Mouse (Mus musculus): ENCODE measurements around the gene Gm20388. TPM values are rescaled to one million over a fixed set of nuclear protein-coding genes. Genes with fewer than 3 reads are reported as not detected.

Gm20388 gene
- polyA plus RNA-seq, 1 experiment: 18.7 TPM

DNA sequence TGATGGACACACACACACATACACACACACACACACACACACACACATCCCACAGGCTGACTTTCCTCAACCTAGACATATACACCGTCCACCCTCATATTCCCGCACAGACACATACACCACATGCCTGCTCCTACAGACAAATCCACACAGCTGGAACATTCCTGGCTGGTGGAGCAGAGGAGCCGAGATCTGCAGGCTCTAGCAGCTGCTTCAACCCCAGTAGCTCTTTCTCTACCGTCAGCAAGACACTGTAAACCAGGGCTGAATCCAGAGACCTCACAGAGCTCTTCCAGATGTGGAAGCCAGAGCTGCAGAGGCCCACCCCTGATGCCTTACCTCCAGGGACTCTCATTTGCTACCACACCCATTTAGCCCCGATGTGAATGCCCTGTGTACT, 2451.6 kb downstream of the Gm20388 start:
- H3K4me3 ChIP-seq (replicated peaks; ENCODE audit: insufficient read depth, low read depth, low read length): no peak overlapping the region
- no peak overlapping the region for H3K27ac ChIP-seq (ENCODE audit: insufficient read depth, low read length)
- H3K27me3 ChIP-seq (ENCODE audit: control insufficient read depth, insufficient read depth, low read length): no peaks in the 10 kb centered on the region
- no peak for DNase-seq
- WGBS: 51% methylated on average over 5 of the region's 5 CpGs
- no peaks in the 10 kb centered on the region for H3K4me1 ChIP-seq (ENCODE audit: control insufficient read depth, insufficient read depth, low read length)
- TF ChIP-seq POLR2A (IDR thresholded peaks at IDR 0.05; ENCODE audit: borderline replicate concordance, insufficient read depth, low read length) (no peak), CTCF (IDR thresholded peaks at IDR 0.05; ENCODE audit: borderline replicate concordance, insufficient read depth, low read depth, low read length) (no peak)

DNA sequence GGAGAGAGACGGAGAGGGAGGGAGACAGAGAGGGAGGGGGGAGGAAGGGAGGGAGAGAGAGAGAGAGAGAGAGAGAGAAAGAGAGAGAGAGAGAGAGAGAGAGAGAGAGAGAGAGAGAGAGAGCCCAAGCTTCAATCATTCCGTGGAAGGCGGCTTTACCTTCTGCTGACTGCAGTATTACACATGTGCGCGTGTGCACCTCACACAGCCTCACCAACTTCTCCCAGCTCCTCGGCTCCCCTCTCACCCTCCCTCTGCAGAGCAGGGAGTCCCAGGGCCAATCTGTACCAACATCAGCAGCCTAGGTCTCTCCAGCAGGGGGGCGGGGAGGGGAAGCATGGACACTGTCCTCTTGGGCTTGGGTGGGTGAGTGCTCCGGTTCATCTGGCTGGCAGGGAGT, 2452.3 kb downstream of the Gm20388 start:
- TF ChIP-seq POLR2A (IDR thresholded peaks at IDR 0.05; ENCODE audit: borderline replicate concordance, insufficient read depth, low read length) (no peak), CTCF (IDR thresholded peaks at IDR 0.05; ENCODE audit: borderline replicate concordance, insufficient read depth, low read depth, low read length) (no peak)
- 45% methylated on average over 8 of the region's 8 CpGs for WGBS
- DNase-seq: no peak
- H3K4me1 ChIP-seq (ENCODE audit: control insufficient read depth, insufficient read depth, low read length): no peaks in the 10 kb centered on the region
- no peaks in the 10 kb centered on the region for H3K27me3 ChIP-seq (ENCODE audit: control insufficient read depth, insufficient read depth, low read length)
- no peak overlapping the region for H3K4me3 ChIP-seq (replicated peaks; ENCODE audit: insufficient read depth, low read depth, low read length)
- no peak overlapping the region for H3K27ac ChIP-seq (ENCODE audit: insufficient read depth, low read length)

DNA sequence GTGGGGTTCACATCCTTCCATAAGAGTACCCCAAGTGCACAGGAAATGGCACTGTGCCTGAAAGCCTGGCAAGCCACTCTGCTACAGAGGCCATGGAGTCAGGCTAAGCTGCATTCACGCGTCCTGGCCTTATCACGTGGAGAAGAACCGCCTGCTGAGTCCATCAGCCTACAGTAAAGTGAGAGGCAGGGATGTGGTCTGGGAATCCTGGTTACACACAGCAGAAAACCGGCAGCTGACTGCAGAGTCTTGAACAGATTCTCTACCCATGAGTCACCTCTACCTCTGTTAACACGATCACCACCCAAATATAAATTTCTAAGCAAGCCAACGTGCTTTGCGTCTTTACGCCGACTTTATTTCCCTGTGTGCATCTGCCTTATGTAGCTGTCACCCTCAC, 2457.9 kb downstream of the Gm20388 start:
- Histone ChIP-seq H3K27me3 (ENCODE audit: control insufficient read depth, insufficient read depth, low read length) (no peaks in the 10 kb centered on the region), H3K27ac (ENCODE audit: insufficient read depth, low read length) (no peak overlapping the region), H3K4me1 (ENCODE audit: control insufficient read depth, insufficient read depth, low read length) (no peaks in the 10 kb centered on the region), H3K4me3 (replicated peaks; ENCODE audit: insufficient read depth, low read depth, low read length) (no peak overlapping the region)
- no peak for DNase-seq
- no peak for TF ChIP-seq POLR2A (IDR thresholded peaks at IDR 0.05; ENCODE audit: borderline replicate concordance, insufficient read depth, low read length)
- TF ChIP-seq CTCF (IDR thresholded peaks at IDR 0.05; ENCODE audit: borderline replicate concordance, insufficient read depth, low read depth, low read length): no peak
- WGBS: 69% methylated on average over 10 of the region's 10 CpGs

DNA sequence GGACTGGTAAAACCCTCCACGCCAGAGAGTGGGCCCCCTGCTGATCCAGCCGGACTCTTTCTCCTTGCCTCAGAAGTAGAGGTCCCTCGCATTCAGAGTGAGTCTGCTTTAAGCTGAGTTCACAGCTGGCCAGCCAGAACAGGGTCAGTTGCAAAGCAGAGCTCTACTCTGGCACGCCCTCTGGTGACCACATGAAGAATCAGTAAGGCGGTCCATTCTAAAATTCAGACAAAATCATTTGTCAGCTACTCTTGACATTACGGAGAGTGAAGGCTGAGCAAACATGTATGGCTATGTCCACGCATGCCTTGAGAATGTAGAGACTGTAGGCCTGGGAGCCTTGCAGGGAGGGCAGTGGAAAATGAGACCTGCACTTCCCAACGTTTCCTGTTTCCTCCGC, 2459.0 kb downstream of the Gm20388 start:
- Histone ChIP-seq H3K4me3 (replicated peaks; ENCODE audit: insufficient read depth, low read depth, low read length) (no peak overlapping the region), H3K27me3 (ENCODE audit: control insufficient read depth, insufficient read depth, low read length) (no peaks in the 10 kb centered on the region), H3K4me1 (ENCODE audit: control insufficient read depth, insufficient read depth, low read length) (no peaks in the 10 kb centered on the region), H3K27ac (ENCODE audit: insufficient read depth, low read length) (no peak overlapping the region)
- TF ChIP-seq CTCF (IDR thresholded peaks at IDR 0.05; ENCODE audit: borderline replicate concordance, insufficient read depth, low read depth, low read length) (peak; percentile 80), POLR2A (IDR thresholded peaks at IDR 0.05; ENCODE audit: borderline replicate concordance, insufficient read depth, low read length) (no peak)
- WGBS: 13% methylated on average over 9 of the region's 9 CpGs
- DNase-seq: peak; percentile 45 to 63

DNA sequence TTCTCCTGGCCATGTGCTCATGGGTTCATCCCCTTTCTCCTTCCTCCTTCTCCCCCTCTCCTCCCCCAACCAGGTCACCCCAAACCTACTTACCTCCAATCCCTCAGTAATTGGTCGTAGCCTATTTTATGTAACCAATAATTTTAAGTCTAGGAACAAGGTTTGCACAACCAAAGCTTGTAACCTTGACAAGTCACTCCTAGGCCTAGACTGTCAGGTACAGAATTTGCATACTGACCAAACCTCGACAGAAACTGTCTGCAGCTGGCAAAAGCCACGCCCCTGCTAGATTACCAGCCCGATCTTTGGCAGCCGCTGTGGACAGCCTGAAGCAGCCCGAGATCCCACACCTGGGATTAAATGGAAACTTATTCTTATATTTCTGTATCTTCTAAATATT, 2461.1 kb downstream of the Gm20388 start:
- DNase-seq: no peak
- H3K4me1 ChIP-seq (ENCODE audit: control insufficient read depth, insufficient read depth, low read length): no peaks in the 10 kb centered on the region
- H3K27ac ChIP-seq (ENCODE audit: insufficient read depth, low read length): no peak overlapping the region
- H3K4me3 ChIP-seq (replicated peaks; ENCODE audit: insufficient read depth, low read depth, low read length): no peak overlapping the region
- WGBS: 68% methylated on average over 6 of the region's 6 CpGs
- no peaks in the 10 kb centered on the region for H3K27me3 ChIP-seq (ENCODE audit: control insufficient read depth, insufficient read depth, low read length)
- TF ChIP-seq POLR2A (IDR thresholded peaks at IDR 0.05; ENCODE audit: borderline replicate concordance, insufficient read depth, low read length) (no peak), CTCF (IDR thresholded peaks at IDR 0.05; ENCODE audit: borderline replicate concordance, insufficient read depth, low read depth, low read length) (no peak)

DNA sequence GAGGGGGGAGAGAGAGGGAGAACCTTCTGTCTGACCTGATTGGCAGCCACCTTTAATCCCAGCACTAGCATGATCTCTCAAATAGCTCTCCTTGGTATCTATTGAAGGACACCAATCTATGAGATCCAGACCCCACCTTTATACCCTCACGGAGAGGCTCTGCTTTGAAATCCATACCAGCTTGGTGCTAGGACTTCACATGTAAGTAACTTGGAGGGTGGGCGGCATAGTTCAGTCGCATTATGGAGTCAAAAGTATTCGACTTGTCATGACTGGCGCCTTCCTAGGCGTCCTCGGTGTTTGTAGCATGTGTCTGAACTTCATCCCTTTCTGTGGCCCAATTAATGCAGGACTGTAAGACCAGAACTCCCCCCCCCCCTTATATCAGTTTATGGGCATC, 2464.7 kb downstream of the Gm20388 start:
- Histone ChIP-seq H3K4me1 (ENCODE audit: control insufficient read depth, insufficient read depth, low read length) (no peaks in the 10 kb centered on the region; the same call in 1 of the 2 replicates), H3K4me3 (replicated peaks; ENCODE audit: insufficient read depth, low read depth, low read length) (no peak overlapping the region), H3K27me3 (ENCODE audit: control insufficient read depth, insufficient read depth, low read length) (no peaks in the 10 kb centered on the region), H3K27ac (ENCODE audit: insufficient read depth, low read length) (no peak overlapping the region)
- no peak for DNase-seq
- 96% methylated on average over 7 of the region's 7 CpGs for WGBS
- no peak for TF ChIP-seq POLR2A (IDR thresholded peaks at IDR 0.05; ENCODE audit: borderline replicate concordance, insufficient read depth, low read length)
- TF ChIP-seq CTCF (IDR thresholded peaks at IDR 0.05; ENCODE audit: borderline replicate concordance, insufficient read depth, low read depth, low read length): no peak

DNA sequence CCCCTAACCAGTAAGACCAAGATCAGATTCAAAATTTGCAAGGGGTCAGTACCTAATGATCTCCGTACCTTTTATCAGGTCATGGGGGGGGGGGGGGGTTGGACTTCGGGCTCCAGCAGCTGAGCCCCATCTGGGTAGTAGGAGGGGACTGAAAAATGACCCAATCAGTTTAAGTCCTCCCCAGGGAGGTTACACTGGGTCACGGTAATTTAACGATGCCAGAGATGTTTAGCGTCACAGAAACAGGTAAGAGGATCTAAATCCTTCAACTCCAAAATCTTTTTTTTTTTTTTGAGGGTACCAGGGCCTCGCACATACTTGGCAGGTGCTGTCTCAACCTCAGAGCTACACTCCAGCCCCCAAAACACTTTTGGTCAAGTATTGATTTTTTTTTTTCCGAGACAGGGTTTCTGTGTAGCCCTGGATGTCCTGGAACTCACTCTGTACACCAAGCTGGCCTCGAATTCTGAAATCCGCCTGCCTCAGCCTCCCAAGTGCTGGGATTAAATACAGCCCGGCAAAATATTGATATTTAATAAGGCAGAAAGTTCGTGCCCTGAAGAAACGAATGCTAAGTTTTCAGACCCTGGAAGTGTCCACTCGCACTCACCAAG, 2465.2 kb downstream of the Gm20388 start:
- Histone ChIP-seq H3K4me1 (ENCODE audit: control insufficient read depth, insufficient read depth, low read length) (peaks cover under 1% of the 10 kb centered on the region; the same call in 1 of the 2 replicates), H3K27me3 (ENCODE audit: control insufficient read depth, insufficient read depth, low read length) (no peaks in the 10 kb centered on the region), H3K4me3 (replicated peaks; ENCODE audit: insufficient read depth, low read depth, low read length) (peak overlapping the region; percentile 72), H3K27ac (ENCODE audit: insufficient read depth, low read length) (peak overlapping the region; percentile 26; the same call in 1 of the 2 replicates)
- WGBS: 19% methylated on average over 13 of the region's 13 CpGs
- no peak for DNase-seq
- TF ChIP-seq CTCF (IDR thresholded peaks at IDR 0.05; ENCODE audit: borderline replicate concordance, insufficient read depth, low read depth, low read length) (no peak), POLR2A (IDR thresholded peaks at IDR 0.05; ENCODE audit: borderline replicate concordance, insufficient read depth, low read length) (no peak)
